Mouse (Mus musculus) stomach, embryonic 15.5 days (tissue): Measurements from ENCODE around the gene Hjurp. TPM values are rescaled to one million over a fixed set of nuclear protein-coding genes. Genes with fewer than 3 reads are reported as not detected.

ENCODE experiments used
- ATAC-seq: fragments of 200-750 bp; cut with Nextera tagmentation; 2 replicates; pipeline ENCODE4 v1.8.0; 2017; ENCODE audit warnings: low read depth, moderate number of reproducible peaks, moderate TSS enrichment; ENCODE audit not compliant: insufficient read depth, low FRiP score
- H3K27ac ChIP-seq: fragments of 300-500 bp; sonication (generic); 2 replicates; pipeline ENCODE4 v1.5.1; 2015; ENCODE audit warnings: mild to moderate bottlenecking, inconsistent platforms
- H3K27me3 ChIP-seq: fragments of 300-500 bp; sonication (generic); replicated peaks from 2 replicates; pipeline ENCODE4 v1.6.1; 2015; ENCODE audit warnings: inconsistent platforms
- H3K36me3 ChIP-seq: fragments of 300-500 bp; sonication (generic); 2 replicates; pipeline ENCODE4 v1.6.1; 2015; ENCODE audit warnings: inconsistent platforms
- H3K4me1 ChIP-seq: fragments of 300-500 bp; sonication (generic); 2 replicates; pipeline ENCODE4 v1.6.1; 2015; ENCODE audit warnings: inconsistent platforms
- H3K4me2 ChIP-seq: fragments of 300-500 bp; sonication (generic); 2 replicates; pipeline ENCODE4 v1.6.1; 2015; ENCODE audit warnings: mild to moderate bottlenecking, inconsistent platforms
- H3K4me3 ChIP-seq: fragments of 300-500 bp; sonication (generic); replicated peaks from 2 replicates; pipeline ENCODE4 v1.5.1; 2015; ENCODE audit warnings: inconsistent platforms
- H3K9ac ChIP-seq: fragments of 300-500 bp; sonication (generic); 2 replicates; pipeline ENCODE4 v1.6.1; 2015; ENCODE audit warnings: inconsistent platforms
- H3K9me3 ChIP-seq: fragments of 300-500 bp; sonication (generic); 2 replicates; pipeline ENCODE4 v1.6.1; 2016; ENCODE audit warnings: inconsistent platforms
- WGBS: fragments of 180-500 bp; shearing (Covaris S2); methylation state at CpG from one replicate; pipeline ENCODE4 v1.1.7; 2015; 5-methylcytosine and 5-hydroxymethylcytosine counted together
- polyA plus RNA-seq: library from polyadenylated mRNA; unstranded; fragments of >200 nt; fragmentation: Nextera tagmentation; extraction: Ambion mirVana; gene quantifications from 2 replicates; pipeline ENCODE4 v1.2.1, GENCODE M21; 2015

Hjurp gene
- polyA plus RNA-seq: 162 and 176 TPM in 2 replicates

GRCm38 (mm10) chr1:88277098-88277817 lies at the start of gene Hjurp, which contains the start of gene Trpm8:
Gene Hjurp, minus strand, starts transcription at chr1:88277633.
Gene Trpm8, plus strand, starts transcription at chr1:88277661.
- H3K4me1 ChIP-seq: peaks cover 13% of the 10 kb centered on the region
- no peaks in the 10 kb centered on the region for H3K27me3 ChIP-seq
- ATAC-seq: peak; percentile 93
- under 1% methylated on average over 50 of the region's 50 CpGs for WGBS
- peak within 1 kb of the TSS; percentile 51 for H3K4me3 ChIP-seq
- H3K27ac ChIP-seq: peak within 1 kb of the TSS; percentile 80
- peak within 1 kb of the TSS; percentile 54 for H3K9ac ChIP-seq
- H3K9me3 ChIP-seq: no peaks in the 10 kb centered on the region
- peaks cover 25% of the 10 kb centered on the region for H3K36me3 ChIP-seq
- peak within 1 kb of the TSS; percentile 58 for H3K4me2 ChIP-seq

GRCm38 (mm10) chr1:88323101-88323500 lies 45.7 kb upstream of the Hjurp start:
- Histone ChIP-seq H3K9me3 (no peaks in the 10 kb centered on the region), H3K27me3 (no peaks in the 10 kb centered on the region), H3K36me3 (no peaks in the 10 kb centered on the region), H3K4me1 (no peaks in the 10 kb centered on the region), H3K27ac (no peak overlapping the region), H3K9ac (no peak overlapping the region), H3K4me3 (no peak overlapping the region), H3K4me2 (no peak overlapping the region)
- ATAC-seq: no peak
- 82% methylated on average over 3 of the region's 3 CpGs for WGBS

- Histone ChIP-seq H3K4me2 (no peak overlapping the region), H3K27ac (no peak overlapping the region), H3K27me3 (no peaks in the 10 kb centered on the region), H3K9ac (no peak overlapping the region), H3K9me3 (no peaks in the 10 kb centered on the region), H3K4me1 (no peaks in the 10 kb centered on the region), H3K36me3 (no peaks in the 10 kb centered on the region), H3K4me3 (no peak overlapping the region)
- ATAC-seq: no peak
These were observed 44.7 kb upstream of the Hjurp start for GRCm38 (mm10) chr1:88322146-88322545.

GRCm38 (mm10) chr1:88320821-88321395 lies 43.5 kb upstream of the Hjurp start:
- Histone ChIP-seq H3K36me3 (no peaks in the 10 kb centered on the region), H3K4me1 (no peaks in the 10 kb centered on the region), H3K9me3 (no peaks in the 10 kb centered on the region), H3K4me3 (no peak overlapping the region), H3K4me2 (no peak overlapping the region), H3K27me3 (no peaks in the 10 kb centered on the region), H3K27ac (no peak overlapping the region), H3K9ac (no peak overlapping the region)
- ATAC-seq: no peak
- WGBS: 77% methylated on average over 7 of the region's 7 CpGs

GRCm38 (mm10) chr1:88318531-88319060 lies 41.2 kb upstream of the Hjurp start:
- H3K36me3 ChIP-seq: no peaks in the 10 kb centered on the region
- no peak overlapping the region for H3K27ac ChIP-seq
- H3K4me2 ChIP-seq: no peak overlapping the region
- no peak for ATAC-seq
- H3K9ac ChIP-seq: no peak overlapping the region
- 70% methylated on average over 6 of the region's 6 CpGs for WGBS
- H3K4me3 ChIP-seq: no peak overlapping the region
- no peaks in the 10 kb centered on the region for H3K27me3 ChIP-seq
- no peaks in the 10 kb centered on the region for H3K4me1 ChIP-seq
- H3K9me3 ChIP-seq: no peaks in the 10 kb centered on the region

- Histone ChIP-seq H3K4me1 (no peaks in the 10 kb centered on the region), H3K4me2 (no peak overlapping the region), H3K27ac (no peak overlapping the region), H3K36me3 (no peaks in the 10 kb centered on the region), H3K27me3 (no peaks in the 10 kb centered on the region), H3K4me3 (no peak overlapping the region), H3K9me3 (no peaks in the 10 kb centered on the region), H3K9ac (no peak overlapping the region)
- no peak for ATAC-seq
- WGBS: 69% methylated on average over 1 of the region's 1 CpGs
These were observed 39.8 kb upstream of the Hjurp start for GRCm38 (mm10) chr1:88317279-88317678.

GRCm38 (mm10) chr1:88310349-88310748 lies 32.9 kb upstream of the Hjurp start:
- no peaks in the 10 kb centered on the region for H3K4me1 ChIP-seq
- no peaks in the 10 kb centered on the region for H3K36me3 ChIP-seq
- no peak overlapping the region for H3K4me3 ChIP-seq
- WGBS: 60% methylated on average over 3 of the region's 3 CpGs
- H3K9ac ChIP-seq: no peak overlapping the region
- no peak overlapping the region for H3K4me2 ChIP-seq
- no peak for ATAC-seq
- H3K27ac ChIP-seq: no peak overlapping the region
- H3K9me3 ChIP-seq: no peaks in the 10 kb centered on the region; the same call in 1 of the 2 replicates
- H3K27me3 ChIP-seq: no peaks in the 10 kb centered on the region

GRCm38 (mm10) chr1:88309905-88310304 lies 32.5 kb upstream of the Hjurp start:
- Histone ChIP-seq H3K9ac (no peak overlapping the region), H3K36me3 (no peaks in the 10 kb centered on the region), H3K27me3 (no peaks in the 10 kb centered on the region), H3K27ac (no peak overlapping the region), H3K4me1 (no peaks in the 10 kb centered on the region), H3K4me3 (no peak overlapping the region), H3K9me3 (no peaks in the 10 kb centered on the region; the same call in 1 of the 2 replicates), H3K4me2 (no peak overlapping the region)
- no peak for ATAC-seq
- WGBS: 50% methylated on average over 3 of the region's 3 CpGs

- no peak overlapping the region for H3K27ac ChIP-seq
- no peaks in the 10 kb centered on the region; the same call in 1 of the 2 replicates for H3K9me3 ChIP-seq
- no peaks in the 10 kb centered on the region for H3K36me3 ChIP-seq
- H3K9ac ChIP-seq: no peak overlapping the region
- no peaks in the 10 kb centered on the region for H3K27me3 ChIP-seq
- H3K4me1 ChIP-seq: no peaks in the 10 kb centered on the region
- H3K4me3 ChIP-seq: no peak overlapping the region
- no peak overlapping the region for H3K4me2 ChIP-seq
- 47% methylated on average over 2 of the region's 2 CpGs for WGBS
- ATAC-seq: no peak
These were observed 31.6 kb upstream of the Hjurp start for GRCm38 (mm10) chr1:88309020-88309419.

- WGBS: 65% methylated on average over 12 of the region's 12 CpGs
- no peaks in the 10 kb centered on the region; the same call in 1 of the 2 replicates for H3K9me3 ChIP-seq
These were observed 29.7 kb upstream of the Hjurp start for GRCm38 (mm10) chr1:88307180-88307579.

GRCm38 (mm10) chr1:88306543-88306942 lies 29.1 kb upstream of the Hjurp start:
- H3K4me2 ChIP-seq: no peak overlapping the region

More at GRCm38 (mm10) chr1:88307180-88307579, 29.7 kb upstream of the Hjurp start:
- no peak for ATAC-seq
- Histone ChIP-seq H3K9ac (no peak overlapping the region), H3K27me3 (no peaks in the 10 kb centered on the region), H3K36me3 (no peaks in the 10 kb centered on the region), H3K27ac (no peak overlapping the region), H3K4me1 (no peaks in the 10 kb centered on the region), H3K4me3 (no peak overlapping the region), H3K4me2 (no peak overlapping the region)

More at GRCm38 (mm10) chr1:88306543-88306942, 29.1 kb upstream of the Hjurp start:
- 61% methylated on average over 1 of the region's 1 CpGs for WGBS
- H3K36me3 ChIP-seq: no peaks in the 10 kb centered on the region
- H3K27ac ChIP-seq: no peak overlapping the region
- H3K4me3 ChIP-seq: no peak overlapping the region
- no peaks in the 10 kb centered on the region; the same call in 1 of the 2 replicates for H3K9me3 ChIP-seq
- no peak for ATAC-seq
- no peaks in the 10 kb centered on the region for H3K27me3 ChIP-seq
- no peaks in the 10 kb centered on the region for H3K4me1 ChIP-seq
- no peak overlapping the region for H3K9ac ChIP-seq
